Mouse (Mus musculus): ENCODE measurements around the gene Fndc3b.

DNA sequence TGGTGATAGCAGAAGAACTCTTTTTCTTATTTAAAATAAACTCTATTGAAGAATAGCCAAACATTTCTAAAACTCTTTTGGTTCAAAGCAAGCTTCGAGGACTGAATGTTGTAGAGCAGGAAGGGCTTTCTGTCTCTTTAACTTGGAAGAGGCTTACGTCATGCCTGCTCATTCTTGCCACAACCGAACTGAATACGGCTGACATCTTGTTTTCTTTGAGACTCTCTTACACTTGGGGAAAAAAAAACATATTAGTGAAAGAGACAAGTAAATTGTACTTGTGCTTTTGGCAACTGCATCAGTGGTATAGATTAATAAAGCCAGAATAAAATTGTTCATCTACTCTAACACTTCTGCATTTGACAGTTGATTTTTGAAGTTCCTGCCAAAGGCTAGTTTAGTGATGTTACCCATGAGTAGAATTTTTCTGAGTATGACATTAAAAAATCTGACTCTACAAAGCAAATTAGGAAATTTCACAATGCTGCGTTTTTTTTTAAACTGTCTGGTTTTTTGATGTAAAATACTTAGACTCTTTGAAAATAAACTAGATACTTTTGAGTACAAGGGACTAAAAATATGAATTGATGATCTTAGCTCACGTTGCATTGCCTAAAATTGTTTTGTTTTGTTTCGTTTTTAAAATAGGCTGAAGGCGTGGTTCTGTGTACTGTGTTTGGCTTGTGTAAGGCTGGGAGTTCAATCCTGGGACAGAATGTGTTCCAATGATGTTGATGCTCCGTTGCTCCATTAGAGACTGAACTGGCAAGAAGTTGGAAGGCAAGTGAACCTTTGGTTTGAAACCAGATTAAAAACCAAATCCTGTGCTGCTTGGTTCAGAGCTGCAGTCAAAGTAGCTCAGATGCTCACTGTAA, 32.4 kb upstream of the Fndc3b start:
- TF ChIP-seq EP300 (optimal IDR thresholded peaks at IDR 0.05): no peak
- TF ChIP-seq CTCF (IDR thresholded peaks at IDR 0.05; ENCODE audit: low read depth): no peak
